Mouse (Mus musculus) forebrain, embryonic 13.5 days (tissue): Measurements from ENCODE around the gene Zdhhc8. TPM values are rescaled to one million over a fixed set of nuclear protein-coding genes. Genes with fewer than 3 reads are reported as not detected.
A peak's percentile ranks its signal among the peaks of the same experiment; 100 is the strongest.

ENCODE experiments used
- ATAC-seq: fragments of 200-750 bp; cut with Nextera tagmentation; 2 replicates; pipeline ENCODE4 v1.8.0; 2017
- H3K27ac ChIP-seq: fragments of 300-500 bp; sonication (generic); 2 replicates; pipeline ENCODE4 v1.5.1; 2015; ENCODE audit warnings: inconsistent platforms, mild to moderate bottlenecking, moderate library complexity
- H3K27me3 ChIP-seq: fragments of 300-500 bp; sonication (generic); 2 replicates; pipeline ENCODE4 v1.6.1; 2015; ENCODE audit warnings: mild to moderate bottlenecking, inconsistent platforms
- H3K36me3 ChIP-seq: fragments of 300-500 bp; sonication (generic); 2 replicates; pipeline ENCODE4 v1.6.1; 2015; ENCODE audit warnings: mild to moderate bottlenecking, inconsistent platforms; ENCODE audit not compliant: poor library complexity, severe bottlenecking
- H3K4me1 ChIP-seq: fragments of 300-500 bp; sonication (generic); 2 replicates; pipeline ENCODE4 v1.6.1; 2015; ENCODE audit warnings: inconsistent platforms
- H3K4me2 ChIP-seq: fragments of 300-500 bp; sonication (generic); 2 replicates; pipeline ENCODE4 v1.6.1; 2015; ENCODE audit warnings: inconsistent platforms, mild to moderate bottlenecking, moderate library complexity
- H3K4me3 ChIP-seq: fragments of 300-500 bp; sonication (generic); 2 replicates; pipeline ENCODE4 v1.5.1; 2015; ENCODE audit warnings: mild to moderate bottlenecking, inconsistent platforms
- H3K9ac ChIP-seq: fragments of 300-500 bp; sonication (generic); 2 replicates; pipeline ENCODE4 v1.6.1; 2015; ENCODE audit warnings: mild to moderate bottlenecking, inconsistent platforms
- H3K9me3 ChIP-seq: fragments of 300-500 bp; sonication (generic); replicated peaks from 2 replicates; pipeline ENCODE4 v1.6.1; 2016; ENCODE audit warnings: inconsistent platforms
- WGBS: fragments of 180-500 bp; shearing (Covaris S2); methylation state at CpG from one replicate; pipeline ENCODE4 v1.1.7; 2015; 5-methylcytosine and 5-hydroxymethylcytosine counted together
- polyA plus RNA-seq: library from polyadenylated mRNA; unstranded; fragments of >200 nt; fragmentation: Nextera tagmentation; extraction: Ambion mirVana; gene quantifications from 2 replicates; pipeline ENCODE4 v1.2.1, GENCODE M21; 2015

Gene Zdhhc8
- polyA plus RNA-seq, 1 experiment from 2014 or later: 7.7 TPM

GRCm38 (mm10) chr16:18186798-18187197 lies 48.1 kb downstream of the Zdhhc8 start:
- Histone ChIP-seq H3K4me1 (no peaks in the 10 kb centered on the region), H3K27me3 (0 out of 2 replicates have a peak, but pooled peaks cover 4% of the 10 kb centered on the region), H3K36me3 (no peaks in the 10 kb centered on the region), H3K27ac (no peak overlapping the region), H3K4me2 (no peak overlapping the region), H3K9ac (no peak overlapping the region), H3K4me3 (no peak overlapping the region), H3K9me3 (no peaks in the 10 kb centered on the region)
- 87% methylated on average over 4 of the region's 4 CpGs for WGBS
- no peak for ATAC-seq

DNA sequence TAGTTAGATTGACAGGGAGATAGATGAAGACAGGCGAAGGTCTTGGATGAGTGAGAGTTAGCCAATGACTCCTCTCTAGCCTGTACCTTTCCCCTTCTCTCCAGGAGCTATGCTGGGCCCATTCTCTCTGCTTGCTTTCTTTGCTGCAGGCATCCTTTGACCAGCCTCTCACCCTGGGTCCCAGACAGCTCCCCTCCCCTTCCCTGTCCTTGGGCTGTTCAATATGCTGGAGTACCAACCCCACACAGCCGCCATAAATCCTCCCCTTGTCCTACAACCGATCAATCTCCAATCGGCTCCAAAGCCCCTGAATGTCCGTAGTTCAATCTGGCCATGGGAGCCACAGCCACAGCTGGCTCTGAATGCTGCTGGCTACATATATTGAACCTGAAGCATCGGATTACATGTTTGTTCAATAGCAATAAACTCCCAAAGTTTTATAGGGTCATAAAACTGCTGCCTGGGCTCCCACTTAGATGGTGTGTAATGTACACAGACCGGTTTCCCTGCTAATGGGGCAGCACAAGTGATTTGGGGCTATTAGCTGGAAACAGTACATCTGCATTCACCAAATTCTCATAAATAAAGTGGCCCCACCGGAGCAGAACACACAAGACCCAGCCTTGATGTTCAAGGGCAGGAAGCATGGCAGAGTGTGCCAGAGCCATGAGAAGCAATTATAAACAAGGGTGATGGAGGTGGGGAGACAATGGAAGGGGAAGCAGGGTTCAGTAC lies 49.1 kb downstream of the Zdhhc8 start:
- Histone ChIP-seq H3K4me1 (no peaks in the 10 kb centered on the region), H3K4me3 (no peak overlapping the region), H3K27ac (no peak overlapping the region), H3K9ac (no peak overlapping the region), H3K4me2 (no peak overlapping the region), H3K36me3 (no peaks in the 10 kb centered on the region), H3K9me3 (no peaks in the 10 kb centered on the region), H3K27me3 (0 out of 2 replicates have a peak, but pooled peaks cover 4% of the 10 kb centered on the region)
- 87% methylated on average over 8 of the region's 8 CpGs for WGBS
- no peak for ATAC-seq

- ATAC-seq: no peak
- no peak overlapping the region for H3K4me3 ChIP-seq
- no peak overlapping the region for H3K9ac ChIP-seq
- no peak overlapping the region for H3K4me2 ChIP-seq
- no peak overlapping the region for H3K27ac ChIP-seq
- H3K27me3 ChIP-seq: no peaks in the 10 kb centered on the region
- H3K4me1 ChIP-seq: no peaks in the 10 kb centered on the region
- 81% methylated on average over 8 of the region's 8 CpGs for WGBS
- H3K36me3 ChIP-seq: no peaks in the 10 kb centered on the region
- no peaks in the 10 kb centered on the region for H3K9me3 ChIP-seq
These were observed 52.2 kb downstream of the Zdhhc8 start for GRCm38 (mm10) chr16:18182766-18183165.

DNA sequence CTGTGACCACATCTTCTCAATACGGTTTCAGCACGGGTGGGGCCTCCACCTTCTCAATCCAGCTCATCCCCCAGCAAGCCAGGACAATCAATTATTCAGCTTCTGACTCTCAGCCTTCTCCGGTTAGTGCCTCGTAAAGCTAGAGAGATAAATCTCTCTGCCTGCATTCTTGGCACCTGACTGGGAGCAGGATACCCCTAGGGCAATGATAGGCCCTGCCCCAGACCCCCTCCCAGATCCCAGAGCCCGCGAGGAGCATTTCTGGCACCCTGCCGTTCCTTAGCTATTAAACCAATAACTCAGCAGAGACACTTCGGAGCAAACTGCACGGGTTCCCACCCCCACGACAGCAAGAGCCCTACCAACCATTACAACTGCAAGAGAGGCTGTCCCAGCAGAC lies 53.5 kb downstream of the Zdhhc8 start:
- no peaks in the 10 kb centered on the region for H3K4me1 ChIP-seq
- H3K27ac ChIP-seq: no peak overlapping the region
- H3K4me2 ChIP-seq: no peak overlapping the region
- no peaks in the 10 kb centered on the region for H3K27me3 ChIP-seq
- ATAC-seq: no peak
- no peaks in the 10 kb centered on the region for H3K36me3 ChIP-seq
- H3K9me3 ChIP-seq: no peaks in the 10 kb centered on the region
- no peak overlapping the region for H3K9ac ChIP-seq
- 65% methylated on average over 10 of the region's 10 CpGs for WGBS
- H3K4me3 ChIP-seq: no peak overlapping the region

- no peak for ATAC-seq
- no peaks in the 10 kb centered on the region for H3K27me3 ChIP-seq
- no peaks in the 10 kb centered on the region for H3K9me3 ChIP-seq
- no peak overlapping the region for H3K4me3 ChIP-seq
- no peaks in the 10 kb centered on the region for H3K36me3 ChIP-seq
- H3K27ac ChIP-seq: no peak overlapping the region
- no peak overlapping the region for H3K9ac ChIP-seq
- no peaks in the 10 kb centered on the region for H3K4me1 ChIP-seq
- WGBS: 8% methylated on average over 2 of the region's 2 CpGs
- H3K4me2 ChIP-seq: no peak overlapping the region
These were observed 55.3 kb downstream of the Zdhhc8 start for GRCm38 (mm10) chr16:18179591-18179990.

DNA sequence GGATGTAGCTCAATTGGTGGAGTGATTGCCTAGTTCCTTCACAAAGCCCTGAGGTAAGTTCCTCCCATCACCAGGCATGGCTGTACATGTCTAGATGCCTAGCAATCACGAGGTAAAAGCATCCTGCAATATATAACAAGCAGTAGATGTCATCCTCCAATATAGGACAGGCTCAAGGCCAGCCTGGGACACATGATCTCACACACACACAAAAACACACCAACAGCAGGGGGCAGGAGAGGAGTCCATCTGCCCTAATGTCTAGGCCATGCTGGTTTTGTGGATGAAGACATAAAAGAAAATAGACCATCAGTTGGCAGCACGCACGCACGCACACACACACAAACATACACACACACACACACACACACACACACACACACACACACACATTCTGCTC lies 58.2 kb downstream of the Zdhhc8 start:
- Histone ChIP-seq H3K27me3 (no peaks in the 10 kb centered on the region), H3K4me3 (no peak overlapping the region), H3K36me3 (no peaks in the 10 kb centered on the region), H3K9ac (no peak overlapping the region), H3K4me2 (no peak overlapping the region), H3K9me3 (no peaks in the 10 kb centered on the region), H3K4me1 (peaks cover 11% of the 10 kb centered on the region; the same call in 1 of the 2 replicates), H3K27ac (no peak overlapping the region)
- no peak for ATAC-seq
- 81% methylated on average over 4 of the region's 4 CpGs for WGBS

- Histone ChIP-seq H3K9ac (no peak overlapping the region), H3K27ac (no peak overlapping the region; the same call in 1 of the 2 replicates), H3K4me1 (peaks cover 11% of the 10 kb centered on the region; the same call in 1 of the 2 replicates), H3K4me3 (no peak overlapping the region), H3K9me3 (no peaks in the 10 kb centered on the region), H3K36me3 (no peaks in the 10 kb centered on the region), H3K4me2 (no peak overlapping the region), H3K27me3 (no peaks in the 10 kb centered on the region)
- no peak for ATAC-seq
- 59% methylated on average over 6 of the region's 6 CpGs for WGBS
These were observed 59.0 kb downstream of the Zdhhc8 start for GRCm38 (mm10) chr16:18175817-18176541.

DNA sequence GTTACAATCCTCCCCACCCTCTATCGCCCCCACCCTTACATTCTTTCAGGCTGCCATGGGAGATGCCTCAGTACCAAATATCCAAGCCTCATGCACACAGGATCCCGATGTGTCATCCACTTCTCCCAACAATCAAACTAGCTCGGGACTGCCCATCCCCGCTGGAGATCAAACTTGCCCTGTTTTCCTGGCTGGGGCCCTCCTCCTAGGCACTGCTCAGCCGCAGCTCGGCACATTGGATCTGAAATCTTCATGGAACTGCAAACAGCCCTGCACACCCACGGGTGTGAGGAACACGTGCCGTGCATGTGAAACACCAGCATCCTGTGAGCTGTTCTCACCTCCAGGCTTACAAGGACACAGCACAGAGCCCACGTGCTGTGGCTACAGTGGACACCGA lies 61.1 kb downstream of the Zdhhc8 start:
- H3K4me1 ChIP-seq: peaks cover 11% of the 10 kb centered on the region; the same call in 1 of the 2 replicates
- H3K4me2 ChIP-seq: no peak overlapping the region
- 68% methylated on average over 11 of the region's 11 CpGs for WGBS
- H3K36me3 ChIP-seq: no peaks in the 10 kb centered on the region
- H3K27me3 ChIP-seq: no peaks in the 10 kb centered on the region
- no peaks in the 10 kb centered on the region for H3K9me3 ChIP-seq
- H3K9ac ChIP-seq: no peak overlapping the region
- no peak overlapping the region for H3K4me3 ChIP-seq
- ATAC-seq: no peak
- H3K27ac ChIP-seq: no peak overlapping the region

GRCm38 (mm10) chr16:18173231-18173630 lies 61.7 kb downstream of the Zdhhc8 start:
- no peak overlapping the region for H3K4me3 ChIP-seq
- WGBS: 78% methylated on average over 9 of the region's 9 CpGs
- H3K9me3 ChIP-seq: no peaks in the 10 kb centered on the region
- peaks cover 11% of the 10 kb centered on the region; the same call in 1 of the 2 replicates for H3K4me1 ChIP-seq
- H3K27ac ChIP-seq: peak overlapping the region; percentile 31; the same call in 1 of the 2 replicates
- no peak overlapping the region for H3K4me2 ChIP-seq
- H3K36me3 ChIP-seq: no peaks in the 10 kb centered on the region
- ATAC-seq: peak; percentile 26; the same call in 1 of the 2 replicates
- H3K27me3 ChIP-seq: no peaks in the 10 kb centered on the region
- peak overlapping the region; percentile 27; the same call in 1 of the 2 replicates for H3K9ac ChIP-seq

GRCm38 (mm10) chr16:18172266-18172855 lies 62.6 kb downstream of the Zdhhc8 start:
- no peak overlapping the region for H3K4me3 ChIP-seq
- H3K9me3 ChIP-seq: no peaks in the 10 kb centered on the region
- H3K36me3 ChIP-seq: no peaks in the 10 kb centered on the region
- H3K4me1 ChIP-seq: peaks cover 11% of the 10 kb centered on the region; the same call in 1 of the 2 replicates
- 0 out of 2 replicates have a peak overlapping the region, but pooled peaks have one; percentile 31 for H3K27ac ChIP-seq
- H3K27me3 ChIP-seq: no peaks in the 10 kb centered on the region
- H3K4me2 ChIP-seq: no peak overlapping the region
- no peak overlapping the region for H3K9ac ChIP-seq
- ATAC-seq: peak; percentile 64
- WGBS: 8% methylated on average over 7 of the region's 7 CpGs
